Mouse (Mus musculus) hindbrain, postnatal 0 days (tissue): Measurements from ENCODE around the gene E330017A01Rik. TPM values are rescaled to one million over a fixed set of nuclear protein-coding genes. Genes with fewer than 3 reads are reported as not detected.
A peak's percentile ranks its signal among the peaks of the same experiment; 100 is the strongest.

Source experiments
- ATAC-seq: fragments of 200-750 bp; cut with Nextera tagmentation; 2 replicates; pipeline ENCODE4 v1.8.0; 2017; ENCODE audit warnings: mild to moderate bottlenecking, moderate TSS enrichment, moderate library complexity
- DNase-seq: peaks from one replicate; pipeline ENCODE4 v3.0.0-alpha.2; 2015; ENCODE audit warnings: low spot score
- H3K27ac ChIP-seq: fragments of 300-500 bp; sonication (generic); 2 replicates; pipeline ENCODE4 v1.5.1; 2014; ENCODE audit warnings: mild to moderate bottlenecking
- H3K27me3 ChIP-seq: fragments of 300-500 bp; sonication (generic); 2 replicates; pipeline ENCODE4 v1.6.1; 2014; ENCODE audit warnings: low read length, mixed read lengths; ENCODE audit not compliant: insufficient read depth
- H3K36me3 ChIP-seq: fragments of 300-500 bp; sonication (generic); 2 replicates; pipeline ENCODE4 v1.6.1; 2014; ENCODE audit warnings: low read length, mixed read lengths; ENCODE audit not compliant: insufficient read depth
- H3K4me1 ChIP-seq: fragments of 300-500 bp; sonication (generic); 2 replicates; pipeline ENCODE4 v1.6.1; 2014; ENCODE audit warnings: antibody characterized with exemption, low read length, mixed read lengths; ENCODE audit not compliant: insufficient read depth
- H3K4me2 ChIP-seq: fragments of 300-500 bp; sonication (generic); 2 replicates; pipeline ENCODE4 v1.6.1; 2014; ENCODE audit warnings: low read depth, mild to moderate bottlenecking, low read length, moderate library complexity, mixed read lengths
- H3K4me3 ChIP-seq: fragments of 300-500 bp; sonication (generic); 2 replicates; pipeline ENCODE4 v1.5.1; 2014; ENCODE audit warnings: low read length
- H3K9ac ChIP-seq: fragments of 300-500 bp; sonication (generic); replicated peaks from 2 replicates; pipeline ENCODE4 v1.6.1; 2014; ENCODE audit warnings: mild to moderate bottlenecking, low read length, moderate library complexity, mixed read lengths
- H3K9me3 ChIP-seq: fragments of 300-500 bp; sonication (generic); 2 replicates; pipeline ENCODE4 v1.6.1; 2016; ENCODE audit warnings: low read length, mixed read lengths
- CTCF ChIP-seq: IDR thresholded peaks from 2 replicates; pipeline ENCODE4 v1.5.1; 2016; ENCODE audit warnings: antibody characterized with exemption, control low read depth, low read depth
- WGBS: fragments of 180-500 bp; shearing (Covaris S2); extraction: QIAGEN DNeasy Blood & Tissue Kit; methylation state at CpG from one replicate; pipeline ENCODE4 v1.1.7; 2014; 5-methylcytosine and 5-hydroxymethylcytosine counted together
- polyA plus RNA-seq: library from polyadenylated mRNA; unstranded; fragments of >200 nt; fragmentation: Nextera tagmentation; extraction: Ambion mirVana; gene quantifications from 2 replicates; pipeline ENCODE4 v1.2.1, GENCODE M21; 2015
- total RNA-seq: library from RNA; depleted of rRNA; stranded (reverse); fragments of >200 nt; gene quantifications from 2 replicates; pipeline ENCODE4 v1.2.3, GENCODE M21; 2014

Gene E330017A01Rik
- total and polyA plus RNA-seq, 2 experiments from 2014 or later: not detected

DNA sequence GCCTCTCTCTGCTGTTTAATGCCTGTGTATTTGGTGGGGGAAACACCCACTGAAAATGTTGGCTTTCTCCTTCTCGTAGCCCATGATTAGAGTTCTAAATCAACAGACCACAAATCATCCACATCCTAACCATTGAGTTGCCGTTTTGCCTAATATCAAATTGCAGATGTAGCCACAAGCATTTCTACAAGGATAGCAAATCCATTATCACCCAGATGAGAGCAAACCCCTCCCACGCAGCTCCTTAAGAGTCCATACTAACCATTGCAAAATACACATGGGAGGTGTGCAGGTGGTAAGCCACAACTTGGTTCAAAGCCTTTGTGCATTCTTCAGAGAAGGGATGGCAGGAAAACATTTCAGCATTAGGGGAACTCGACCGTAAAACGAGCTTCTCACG is 523 bp downstream of the E330017A01Rik start:
- Histone ChIP-seq H3K36me3 (no peaks in the 10 kb centered on the region), H3K4me1 (no peaks in the 10 kb centered on the region), H3K9me3 (no peaks in the 10 kb centered on the region), H3K27ac (no peak overlapping the region), H3K4me3 (no peak overlapping the region), H3K4me2 (no peak overlapping the region), H3K9ac (no peak overlapping the region), H3K27me3 (no peaks in the 10 kb centered on the region)
- DNase-seq: no peak
- no peak for TF ChIP-seq CTCF
- WGBS: 86% methylated on average over 7 of the region's 7 CpGs
- ATAC-seq: no peak

DNA sequence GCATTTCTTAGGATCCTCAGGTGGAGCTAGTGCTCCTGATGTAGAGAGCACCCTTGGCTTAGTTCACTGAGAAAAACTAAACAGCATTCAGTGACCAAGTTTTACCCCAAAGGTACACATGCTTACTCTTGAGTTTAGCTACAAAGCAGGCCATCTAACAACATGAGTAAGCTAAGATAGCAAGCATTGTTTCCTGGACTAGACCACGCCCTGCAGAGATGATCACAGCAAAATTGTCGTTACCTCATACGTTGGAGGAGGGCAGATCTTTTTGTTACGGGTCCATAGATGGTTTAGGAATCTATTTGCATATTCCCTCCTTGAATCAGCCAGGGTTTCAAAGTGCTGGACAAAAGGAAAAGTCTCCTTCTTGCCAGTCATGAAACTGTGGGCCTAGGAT is 1.1 kb downstream of the E330017A01Rik start:
- Histone ChIP-seq H3K27ac (no peak overlapping the region), H3K9me3 (no peaks in the 10 kb centered on the region), H3K4me1 (no peaks in the 10 kb centered on the region), H3K9ac (no peak overlapping the region), H3K36me3 (no peaks in the 10 kb centered on the region), H3K4me2 (no peak overlapping the region), H3K4me3 (no peak overlapping the region), H3K27me3 (no peaks in the 10 kb centered on the region)
- WGBS: 79% methylated on average over 4 of the region's 4 CpGs
- DNase-seq (no peak), ATAC-seq (no peak)
- TF ChIP-seq CTCF: no peak

DNA sequence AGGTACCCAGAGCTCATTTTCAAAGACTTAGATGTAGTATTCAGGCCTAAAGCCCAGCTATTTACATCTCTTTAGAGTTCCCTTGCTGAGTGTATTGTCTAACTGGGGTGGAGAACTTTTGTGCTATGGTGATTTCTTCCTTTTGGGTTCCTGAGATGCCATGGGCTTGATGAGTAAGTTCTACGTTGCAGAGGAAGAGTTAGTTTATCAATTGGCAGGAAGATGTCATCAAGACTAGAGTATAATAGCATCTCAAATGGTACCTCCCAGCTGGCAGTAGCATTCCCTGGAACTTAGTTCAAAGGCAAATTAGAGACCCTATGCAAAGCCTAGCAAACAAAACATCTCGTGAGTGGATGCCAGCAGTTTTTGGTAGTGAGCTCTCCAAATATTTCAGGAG is 2.7 kb downstream of the E330017A01Rik start:
- Histone ChIP-seq H3K27me3 (no peaks in the 10 kb centered on the region), H3K9me3 (no peaks in the 10 kb centered on the region), H3K4me2 (no peak overlapping the region), H3K4me1 (no peaks in the 10 kb centered on the region), H3K9ac (no peak overlapping the region), H3K4me3 (no peak overlapping the region), H3K27ac (no peak overlapping the region), H3K36me3 (no peaks in the 10 kb centered on the region)
- DNase-seq (no peak), ATAC-seq (no peak)
- WGBS: 49% methylated on average over 2 of the region's 2 CpGs
- no peak for TF ChIP-seq CTCF

DNA sequence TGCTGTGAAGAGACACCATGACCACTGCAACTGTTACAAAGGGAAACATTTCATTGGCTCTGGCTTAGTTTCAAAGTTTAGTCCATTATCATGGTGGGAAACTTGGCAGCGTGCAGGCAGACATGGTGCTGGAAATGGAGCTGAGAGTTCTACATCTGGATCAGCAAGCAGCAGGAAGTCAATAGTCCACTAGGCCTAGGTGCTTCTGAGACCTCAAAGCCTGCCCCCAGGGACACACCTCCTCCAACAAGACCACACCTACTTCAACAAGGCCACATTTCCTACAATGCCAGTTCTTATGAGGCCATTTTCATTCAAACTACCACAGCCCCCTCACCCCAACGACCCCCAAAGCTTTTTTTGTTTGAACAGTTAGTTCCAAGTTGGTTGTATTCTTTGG is 8.8 kb downstream of the E330017A01Rik start:
- Histone ChIP-seq H3K4me1 (no peaks in the 10 kb centered on the region), H3K9me3 (no peaks in the 10 kb centered on the region), H3K4me2 (no peak overlapping the region), H3K4me3 (no peak overlapping the region), H3K27me3 (no peaks in the 10 kb centered on the region), H3K36me3 (no peaks in the 10 kb centered on the region), H3K9ac (no peak overlapping the region), H3K27ac (no peak overlapping the region)
- ATAC-seq: no peak
- no peak for DNase-seq
- no peak for TF ChIP-seq CTCF
- WGBS: 60% methylated on average over 2 of the region's 2 CpGs

DNA sequence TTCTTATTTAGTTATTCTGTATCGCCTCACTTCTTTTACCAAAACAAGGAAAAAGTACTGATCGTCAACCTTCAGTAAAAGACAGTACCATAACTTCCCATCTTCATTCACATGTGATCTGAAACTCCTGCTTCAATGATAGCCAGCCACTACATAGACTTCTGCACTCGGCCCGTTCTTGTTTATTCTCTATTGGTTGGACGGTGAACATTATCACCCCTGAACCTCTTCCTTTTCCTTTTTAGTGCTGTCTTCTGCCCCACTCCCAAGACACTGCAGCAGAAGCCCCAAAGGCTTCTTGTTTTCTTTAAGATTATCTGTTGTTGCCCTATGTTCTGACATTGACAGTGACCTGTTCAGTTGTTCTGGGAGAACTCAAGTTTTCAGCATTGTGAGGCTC is 9.6 kb downstream of the E330017A01Rik start:
- no peak overlapping the region for H3K4me2 ChIP-seq
- no peaks in the 10 kb centered on the region for H3K4me1 ChIP-seq
- H3K36me3 ChIP-seq: no peaks in the 10 kb centered on the region
- no peak for ATAC-seq
- no peaks in the 10 kb centered on the region for H3K9me3 ChIP-seq
- no peak overlapping the region for H3K4me3 ChIP-seq
- H3K27ac ChIP-seq: no peak overlapping the region
- H3K27me3 ChIP-seq: no peaks in the 10 kb centered on the region
- H3K9ac ChIP-seq: no peak overlapping the region
- DNase-seq: no peak
- no peak for TF ChIP-seq CTCF
- 95% methylated on average over 5 of the region's 5 CpGs for WGBS

DNA sequence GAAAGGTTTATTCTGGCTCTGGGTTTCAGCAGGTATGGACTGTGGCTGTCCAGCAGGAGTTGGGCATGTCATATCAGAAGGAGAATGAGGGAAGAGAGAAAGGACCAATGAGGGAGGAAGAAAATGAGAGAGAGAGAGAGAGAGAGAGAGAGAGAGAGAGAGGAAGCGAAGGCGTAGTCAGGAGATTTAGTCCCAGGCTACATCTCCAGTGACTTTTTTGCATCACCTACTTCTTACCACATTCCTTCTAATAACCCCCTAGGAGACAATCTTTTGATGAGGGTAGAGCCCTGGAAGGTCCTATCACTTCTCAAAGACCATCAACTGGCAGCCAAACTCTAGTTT is 10.2 kb downstream of the E330017A01Rik start:
- H3K4me3 ChIP-seq: no peak overlapping the region
- 95% methylated on average over 2 of the region's 2 CpGs for WGBS
- DNase-seq (no peak), ATAC-seq (no peak)
- no peaks in the 10 kb centered on the region for H3K36me3 ChIP-seq
- no peaks in the 10 kb centered on the region for H3K9me3 ChIP-seq
- no peak overlapping the region for H3K4me2 ChIP-seq
- H3K27me3 ChIP-seq: no peaks in the 10 kb centered on the region
- no peak overlapping the region for H3K9ac ChIP-seq
- TF ChIP-seq CTCF: no peak
- no peak overlapping the region for H3K27ac ChIP-seq
- H3K4me1 ChIP-seq: no peaks in the 10 kb centered on the region

DNA sequence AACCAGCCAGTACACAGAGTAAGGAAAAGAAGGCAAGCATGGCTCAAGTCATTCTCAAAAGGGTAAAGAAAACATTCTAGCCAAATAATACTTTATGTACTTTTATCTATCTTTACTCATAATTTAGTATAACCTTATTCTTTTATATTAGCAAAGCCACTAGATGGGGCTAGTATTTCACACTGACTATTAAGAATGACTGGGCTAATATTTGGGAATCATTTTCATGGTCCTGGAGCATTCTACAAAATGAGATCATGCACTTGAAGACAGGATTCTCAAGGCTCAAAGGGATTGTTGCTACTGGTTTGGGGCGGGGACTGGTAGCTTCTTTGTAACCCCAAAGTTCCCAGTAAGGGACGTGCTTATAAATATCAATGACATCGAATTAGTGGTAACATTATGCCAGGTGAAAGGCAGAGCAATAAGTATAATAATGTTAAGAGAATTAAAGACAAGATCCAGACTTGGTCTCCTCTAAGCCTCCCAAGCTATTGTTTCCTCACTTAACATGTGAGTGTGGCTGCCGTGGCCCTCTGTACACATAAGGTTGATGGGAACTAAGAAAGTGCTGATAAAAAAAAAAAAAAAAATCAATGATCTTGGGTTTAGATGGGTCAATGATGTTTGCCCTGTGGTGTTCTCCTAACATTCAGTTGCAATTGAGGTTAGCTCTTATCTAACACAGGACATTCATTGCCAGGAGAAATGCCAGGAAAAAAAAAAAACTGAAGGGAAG is 10.8 kb downstream of the E330017A01Rik start:
- DNase-seq (peak; percentile 26), ATAC-seq (no peak)
- H3K4me3 ChIP-seq: no peak overlapping the region
- 93% methylated on average over 4 of the region's 4 CpGs for WGBS
- no peaks in the 10 kb centered on the region for H3K27me3 ChIP-seq
- H3K4me1 ChIP-seq: no peaks in the 10 kb centered on the region
- H3K27ac ChIP-seq: no peak overlapping the region
- no peaks in the 10 kb centered on the region for H3K36me3 ChIP-seq
- peak; percentile 29 for TF ChIP-seq CTCF
- no peak overlapping the region for H3K4me2 ChIP-seq
- H3K9me3 ChIP-seq: no peaks in the 10 kb centered on the region
- H3K9ac ChIP-seq: no peak overlapping the region
